Mouse (Mus musculus): ENCODE data around the gene Arhgef25. TPM values are rescaled to one million over a fixed set of nuclear protein-coding genes. Genes with fewer than 3 reads are reported as not detected.

The Arhgef25 gene
- polyA plus RNA-seq, 1 experiment from 2014 or later, result 24.7 TPM

DNA sequence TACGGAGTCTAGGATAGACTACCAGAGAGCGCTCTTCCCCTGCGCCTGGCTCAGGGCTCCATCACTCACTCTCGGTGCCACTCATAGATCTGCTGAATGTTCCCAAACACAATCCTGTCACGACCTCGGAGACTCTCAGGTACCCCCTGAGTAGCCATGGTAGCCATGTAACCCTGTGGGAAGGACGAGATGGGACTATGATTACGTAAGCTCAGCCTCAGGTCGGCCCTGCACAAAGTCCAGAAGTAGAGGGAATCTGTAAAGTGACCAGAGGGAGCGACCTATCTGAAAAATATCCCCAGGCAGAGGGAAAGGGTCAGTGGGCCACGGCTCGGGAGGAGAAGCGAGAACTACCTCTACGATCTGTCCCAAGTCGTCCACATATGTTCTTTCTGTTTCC, 4.4 kb downstream of the Arhgef25 start:
- Histone ChIP-seq H3K4me3 (no peak overlapping the region), H3K27ac (no peak overlapping the region), H3K36me3 (peaks cover 3% of the 10 kb centered on the region), H3K4me1 (replicated peaks) (peaks cover 37% of the 10 kb centered on the region), H3K4me2 (no peak overlapping the region), H3K9ac (no peak overlapping the region), H3K9me3 (replicated peaks) (no peaks in the 10 kb centered on the region), H3K27me3 (peaks cover 55% of the 10 kb centered on the region)
- no peak for ATAC-seq (replicated peaks; ENCODE audit: insufficient number of reproducible peaks, insufficient read depth, low FRiP score, low read depth)
- 82% methylated on average over 15 of the region's 15 CpGs for WGBS

- Histone ChIP-seq H3K4me3 (no peak overlapping the region), H3K9me3 (replicated peaks) (no peaks in the 10 kb centered on the region), H3K4me2 (no peak overlapping the region), H3K4me1 (replicated peaks) (peaks cover 37% of the 10 kb centered on the region), H3K9ac (no peak overlapping the region), H3K36me3 (peaks cover 3% of the 10 kb centered on the region), H3K27ac (no peak overlapping the region), H3K27me3 (peaks cover 59% of the 10 kb centered on the region)
- WGBS, result 75% methylated on average over 9 of the region's 9 CpGs
- ATAC-seq (replicated peaks; ENCODE audit: insufficient number of reproducible peaks, insufficient read depth, low FRiP score, low read depth), result no peak
Measured at GRCm38 (mm10) chr10:127185101-127185500, 4.8 kb downstream of the Arhgef25 start.

DNA sequence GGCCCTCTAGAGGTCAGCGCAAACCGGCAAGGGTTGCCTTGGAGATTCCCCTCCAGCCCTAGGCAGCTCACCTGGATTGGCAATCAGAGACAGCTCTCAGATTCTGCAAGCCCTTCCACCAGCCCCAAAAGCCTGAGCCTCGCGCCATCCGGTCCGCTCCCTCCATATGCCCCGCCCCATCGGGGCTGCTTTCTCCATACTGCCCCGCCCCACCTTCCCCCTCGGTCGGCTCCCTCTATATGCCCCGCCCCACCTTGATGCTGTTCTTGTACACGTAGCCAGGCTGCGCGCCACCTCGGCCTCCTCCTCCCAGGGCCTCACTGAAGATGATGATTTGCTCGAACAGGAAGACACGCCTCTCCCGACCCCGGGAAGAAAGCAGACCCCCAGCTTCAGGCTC, 6.1 kb downstream of the Arhgef25 start:
- Histone ChIP-seq H3K9ac (0 out of 2 replicates have a peak overlapping the region, but pooled peaks have one; percentile 17), H3K4me1 (replicated peaks) (peaks cover 30% of the 10 kb centered on the region), H3K36me3 (peaks cover 3% of the 10 kb centered on the region), H3K4me2 (peak overlapping the region; percentile 41), H3K27me3 (peaks cover 73% of the 10 kb centered on the region), H3K27ac (no peak overlapping the region), H3K9me3 (replicated peaks) (no peaks in the 10 kb centered on the region), H3K4me3 (peak overlapping the region; percentile 27)
- peak; percentile 10; the same call in 1 of the 2 replicates for ATAC-seq (replicated peaks; ENCODE audit: insufficient number of reproducible peaks, insufficient read depth, low FRiP score, low read depth)
- WGBS, result 17% methylated on average over 20 of the region's 20 CpGs

DNA sequence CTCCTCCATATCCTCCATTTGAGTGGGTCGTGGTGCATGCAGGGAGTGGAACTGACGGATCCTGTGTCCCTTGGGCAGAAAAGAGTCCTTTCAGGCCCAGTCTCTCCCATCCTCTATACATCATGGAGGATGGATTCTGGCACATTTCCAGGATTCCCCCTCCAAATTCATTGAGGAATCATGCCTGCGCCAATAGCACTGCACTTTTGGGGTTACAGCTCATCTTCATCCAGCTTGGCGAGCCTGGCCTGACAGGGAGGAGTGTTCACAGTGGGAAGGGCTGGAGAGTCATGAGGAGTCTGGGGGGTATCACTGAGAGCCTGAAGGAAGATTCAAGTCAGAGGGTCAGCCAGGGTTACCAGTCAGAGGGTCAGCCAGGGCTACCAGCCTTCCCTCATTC, 7.3 kb downstream of the Arhgef25 start:
- Histone ChIP-seq H3K9ac (no peak overlapping the region), H3K36me3 (peaks cover 3% of the 10 kb centered on the region), H3K27ac (no peak overlapping the region), H3K4me1 (replicated peaks) (peaks cover 31% of the 10 kb centered on the region), H3K4me3 (0 out of 2 replicates have a peak overlapping the region, but pooled peaks have one; percentile 13), H3K27me3 (peaks cover 84% of the 10 kb centered on the region), H3K4me2 (peak overlapping the region; percentile 41), H3K9me3 (replicated peaks) (no peaks in the 10 kb centered on the region)
- no peak for ATAC-seq (replicated peaks; ENCODE audit: insufficient number of reproducible peaks, insufficient read depth, low FRiP score, low read depth)
- 80% methylated on average over 4 of the region's 4 CpGs for WGBS

DNA sequence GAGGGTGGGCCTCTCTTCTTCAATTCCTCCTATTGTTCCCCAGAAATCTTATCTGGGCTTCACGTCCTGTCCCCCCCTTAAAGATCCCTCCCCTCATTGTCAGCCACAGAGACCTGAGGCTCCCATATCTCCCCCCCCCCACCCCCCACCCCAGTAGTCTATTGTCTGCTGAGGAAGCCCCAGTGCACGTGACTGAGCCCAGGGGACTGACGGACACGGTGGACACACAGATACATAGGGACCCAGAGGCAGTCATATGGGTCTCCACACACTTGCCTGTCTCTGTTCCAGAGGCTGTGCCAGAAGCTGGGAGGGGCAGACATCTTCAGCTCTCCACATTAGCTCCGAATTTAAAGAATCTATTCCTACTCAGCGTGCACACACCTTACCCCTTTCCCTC, 8.3 kb downstream of the Arhgef25 start:
- 56% methylated on average over 6 of the region's 6 CpGs for WGBS
- H3K9ac ChIP-seq, result no peak overlapping the region
- H3K9me3 ChIP-seq (replicated peaks), result no peaks in the 10 kb centered on the region
- peak overlapping the region; percentile 41 for H3K4me2 ChIP-seq
- H3K36me3 ChIP-seq, result peaks cover 2% of the 10 kb centered on the region
- peaks cover 39% of the 10 kb centered on the region for H3K4me1 ChIP-seq (replicated peaks)
- no peak for ATAC-seq (replicated peaks; ENCODE audit: insufficient number of reproducible peaks, insufficient read depth, low FRiP score, low read depth)
- peaks cover 88% of the 10 kb centered on the region for H3K27me3 ChIP-seq
- H3K27ac ChIP-seq, result no peak overlapping the region
- peak overlapping the region; percentile 13; the same call in 1 of the 2 replicates for H3K4me3 ChIP-seq

DNA sequence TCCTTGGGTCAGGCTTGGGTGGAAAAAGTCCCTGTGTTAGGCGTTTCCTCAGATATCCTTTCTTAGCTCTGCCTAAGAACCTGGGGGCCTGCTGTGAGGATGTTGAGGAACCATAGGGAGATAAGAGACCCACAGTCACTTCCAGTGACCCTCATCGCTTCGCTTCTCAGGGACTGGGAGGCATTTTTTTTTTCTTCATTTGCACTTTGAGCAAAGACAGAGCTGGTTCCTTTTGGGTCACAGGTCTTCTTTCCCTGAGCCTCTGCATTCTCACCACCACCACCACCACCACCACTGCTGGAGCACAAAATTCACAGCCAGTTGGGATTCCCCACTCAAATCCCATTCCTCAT, 9.2 kb downstream of the Arhgef25 start:
- Histone ChIP-seq H3K4me2 (peak overlapping the region; percentile 60), H3K4me1 (replicated peaks) (peaks cover 39% of the 10 kb centered on the region), H3K27ac (0 out of 2 replicates have a peak overlapping the region, but pooled peaks have one; percentile 37), H3K36me3 (no peaks in the 10 kb centered on the region), H3K9ac (0 out of 2 replicates have a peak overlapping the region, but pooled peaks have one; percentile 32), H3K4me3 (peak overlapping the region; percentile 41; the same call in 1 of the 2 replicates), H3K27me3 (peaks cover 97% of the 10 kb centered on the region), H3K9me3 (replicated peaks) (no peaks in the 10 kb centered on the region)
- 19% methylated on average over 3 of the region's 3 CpGs for WGBS
- ATAC-seq (replicated peaks; ENCODE audit: insufficient number of reproducible peaks, insufficient read depth, low FRiP score, low read depth), result no peak

- Histone ChIP-seq H3K4me3 (peak within 1 kb of the TSS; percentile 41), H3K36me3 (no peaks in the 10 kb centered on the region), H3K9ac (peak within 1 kb of the TSS; percentile 32; the same call in 1 of the 2 replicates), H3K4me2 (peak within 1 kb of the TSS; percentile 60), H3K27ac (0 out of 2 replicates have a peak within 1 kb of the TSS, but pooled peaks have one; percentile 37), H3K27me3 (peaks cover 96% of the 10 kb centered on the region), H3K9me3 (replicated peaks) (no peaks in the 10 kb centered on the region), H3K4me1 (replicated peaks) (peaks cover 39% of the 10 kb centered on the region)
- no peak for ATAC-seq (replicated peaks; ENCODE audit: insufficient number of reproducible peaks, insufficient read depth, low FRiP score, low read depth)
- 5% methylated on average over 34 of the region's 34 CpGs for WGBS
Measured at GRCm38 (mm10) chr10:127179871-127180694, 9.8 kb downstream of the Arhgef25 start, which contains the start of gene Slc26a10. Slc26a10 (minus strand) TSS chr10:127180645.

DNA sequence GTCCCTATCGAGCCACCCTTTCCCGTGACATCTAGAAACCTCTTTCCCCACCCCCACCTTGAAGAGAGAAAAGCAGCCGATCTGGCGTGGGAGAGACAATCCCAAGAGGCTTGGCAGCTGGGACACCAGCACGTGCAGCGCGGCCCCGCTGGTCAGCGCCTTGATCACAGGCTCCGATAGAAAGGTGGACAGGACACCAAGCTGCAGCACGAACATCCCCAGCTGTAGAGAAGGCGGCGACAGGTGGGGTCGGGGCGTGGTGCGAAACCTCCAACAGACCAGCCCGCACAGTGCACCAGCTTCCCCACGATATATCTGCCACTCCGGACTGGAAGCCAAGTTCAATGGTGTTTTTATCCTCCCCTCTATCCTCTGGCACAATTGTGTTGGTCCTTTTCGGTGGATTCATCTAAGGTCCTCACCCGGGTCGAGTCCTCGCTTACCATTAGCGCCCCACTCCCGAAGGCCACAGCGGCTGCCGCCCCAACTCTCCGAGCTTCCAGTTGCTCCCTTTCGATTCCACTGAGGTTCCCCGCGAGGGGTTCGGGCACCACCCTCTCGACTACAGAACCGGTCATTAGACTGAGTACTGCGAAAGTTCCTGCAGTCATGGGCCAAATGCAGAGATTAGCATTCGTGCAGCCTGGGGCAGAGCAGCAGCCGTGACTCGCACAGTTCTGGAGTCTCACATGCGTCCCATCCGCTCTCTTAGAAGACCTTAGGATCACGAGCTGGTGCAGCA, 11.4 kb downstream of the Arhgef25 start:
- Histone ChIP-seq H3K36me3 (no peaks in the 10 kb centered on the region), H3K4me3 (peak overlapping the region; percentile 41), H3K27me3 (peaks cover 93% of the 10 kb centered on the region), H3K4me1 (replicated peaks) (peaks cover 32% of the 10 kb centered on the region), H3K9ac (no peak overlapping the region), H3K9me3 (replicated peaks) (no peaks in the 10 kb centered on the region), H3K4me2 (peak overlapping the region; percentile 71), H3K27ac (no peak overlapping the region)
- 5% methylated on average over 41 of the region's 41 CpGs for WGBS
- ATAC-seq (replicated peaks; ENCODE audit: insufficient number of reproducible peaks, insufficient read depth, low FRiP score, low read depth), result no peak

- ATAC-seq (replicated peaks; ENCODE audit: insufficient number of reproducible peaks, insufficient read depth, low FRiP score, low read depth), result peak; percentile 20; the same call in 1 of the 2 replicates
- Histone ChIP-seq H3K4me2 (peak overlapping the region; percentile 71), H3K4me3 (peak overlapping the region; percentile 41), H3K36me3 (no peaks in the 10 kb centered on the region), H3K9me3 (replicated peaks) (no peaks in the 10 kb centered on the region), H3K27ac (no peak overlapping the region), H3K4me1 (replicated peaks) (peaks cover 32% of the 10 kb centered on the region), H3K27me3 (peaks cover 85% of the 10 kb centered on the region), H3K9ac (no peak overlapping the region)
- 2% methylated on average over 23 of the region's 23 CpGs for WGBS
Measured at GRCm38 (mm10) chr10:127177719-127178118, 12.2 kb downstream of the Arhgef25 start.

- Histone ChIP-seq H3K4me2 (peak overlapping the region; percentile 71), H3K27me3 (peaks cover 84% of the 10 kb centered on the region), H3K27ac (no peak overlapping the region), H3K36me3 (no peaks in the 10 kb centered on the region), H3K4me3 (0 out of 2 replicates have a peak overlapping the region, but pooled peaks have one; percentile 41), H3K9ac (no peak overlapping the region), H3K9me3 (replicated peaks) (no peaks in the 10 kb centered on the region), H3K4me1 (replicated peaks) (peaks cover 32% of the 10 kb centered on the region)
- no peak for ATAC-seq (replicated peaks; ENCODE audit: insufficient number of reproducible peaks, insufficient read depth, low FRiP score, low read depth)
- WGBS, result 21% methylated on average over 9 of the region's 9 CpGs
Measured at GRCm38 (mm10) chr10:127177235-127177634, 12.6 kb downstream of the Arhgef25 start.

DNA sequence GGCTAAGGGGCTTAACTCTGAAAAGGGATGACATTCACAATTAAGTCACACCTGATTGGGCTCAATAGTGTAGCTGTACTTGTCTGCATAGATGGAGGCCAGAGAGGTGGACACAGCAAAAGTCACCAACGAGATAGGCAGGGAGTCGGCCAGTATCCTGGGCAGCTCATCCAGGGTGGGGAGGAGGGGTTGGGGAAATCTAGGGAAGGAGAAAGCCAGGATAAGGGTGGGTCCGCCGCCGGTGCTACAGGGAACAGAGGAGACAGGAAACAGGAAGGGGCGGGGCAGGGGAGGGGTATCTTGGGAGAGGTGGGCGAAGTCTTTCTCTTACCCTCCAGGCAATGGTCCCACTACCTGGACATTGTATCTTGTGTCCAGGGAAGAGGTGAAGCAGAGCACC, 13.1 kb downstream of the Arhgef25 start:
- Histone ChIP-seq H3K4me1 (replicated peaks) (peaks cover 32% of the 10 kb centered on the region), H3K27ac (no peak overlapping the region), H3K27me3 (peaks cover 84% of the 10 kb centered on the region), H3K4me2 (0 out of 2 replicates have a peak overlapping the region, but pooled peaks have one; percentile 7), H3K4me3 (no peak overlapping the region), H3K9ac (no peak overlapping the region), H3K9me3 (replicated peaks) (no peaks in the 10 kb centered on the region), H3K36me3 (no peaks in the 10 kb centered on the region)
- ATAC-seq (replicated peaks; ENCODE audit: insufficient number of reproducible peaks, insufficient read depth, low FRiP score, low read depth), result no peak
- 10% methylated on average over 7 of the region's 7 CpGs for WGBS
